Mouse (Mus musculus): ENCODE measurements around the gene Pax2.

Gene Pax2

GRCm38 (mm10) chr19:44791981-44792380, 36.1 kb downstream of the Pax2 start:
- no peak for TF ChIP-seq GATA4 (IDR thresholded peaks at IDR 0.05; ENCODE audit: insufficient replicate concordance, low read length)

GRCm38 (mm10) chr19:44797110-44798060, 41.5 kb downstream of the Pax2 start:
- no peak for TF ChIP-seq GATA4 (IDR thresholded peaks at IDR 0.05; ENCODE audit: insufficient replicate concordance, low read length)

GRCm38 (mm10) chr19:44798731-44799130, 42.9 kb downstream of the Pax2 start:
- TF ChIP-seq GATA4 (IDR thresholded peaks at IDR 0.05; ENCODE audit: insufficient replicate concordance, low read length), result no peak

GRCm38 (mm10) chr19:44799156-44799555, 43.3 kb downstream of the Pax2 start:
- no peak for TF ChIP-seq GATA4 (IDR thresholded peaks at IDR 0.05; ENCODE audit: insufficient replicate concordance, low read length)

- TF ChIP-seq GATA4 (IDR thresholded peaks at IDR 0.05; ENCODE audit: insufficient replicate concordance, low read length), result no peak
Measured at GRCm38 (mm10) chr19:44800327-44800726, 44.5 kb downstream of the Pax2 start.

GRCm38 (mm10) chr19:44808734-44809133, 52.9 kb downstream of the Pax2 start:
- no peak for TF ChIP-seq GATA4 (IDR thresholded peaks at IDR 0.05; ENCODE audit: insufficient replicate concordance, low read length)

- no peak for TF ChIP-seq GATA4 (IDR thresholded peaks at IDR 0.05; ENCODE audit: insufficient replicate concordance, low read length)
Measured at GRCm38 (mm10) chr19:44812666-44813429, 57.0 kb downstream of the Pax2 start.

GRCm38 (mm10) chr19:44815111-44815510, 59.3 kb downstream of the Pax2 start:
- TF ChIP-seq GATA4 (IDR thresholded peaks at IDR 0.05; ENCODE audit: insufficient replicate concordance, low read length), result no peak

- no peak for TF ChIP-seq GATA4 (IDR thresholded peaks at IDR 0.05; ENCODE audit: insufficient replicate concordance, low read length)
Measured at GRCm38 (mm10) chr19:44817403-44818128, 61.7 kb downstream of the Pax2 start.

- no peak for TF ChIP-seq GATA4 (IDR thresholded peaks at IDR 0.05; ENCODE audit: insufficient replicate concordance, low read length)
Measured at GRCm38 (mm10) chr19:44818676-44819075, 62.8 kb downstream of the Pax2 start.

GRCm38 (mm10) chr19:44821581-44821980, 65.7 kb downstream of the Pax2 start:
- no peak for TF ChIP-seq GATA4 (IDR thresholded peaks at IDR 0.05; ENCODE audit: insufficient replicate concordance, low read length)

- no peak for TF ChIP-seq GATA4 (IDR thresholded peaks at IDR 0.05; ENCODE audit: insufficient replicate concordance, low read length)
Measured at GRCm38 (mm10) chr19:44822295-44822694, 66.5 kb downstream of the Pax2 start.

GRCm38 (mm10) chr19:44823657-44824056, 67.8 kb downstream of the Pax2 start:
- no peak for TF ChIP-seq GATA4 (IDR thresholded peaks at IDR 0.05; ENCODE audit: insufficient replicate concordance, low read length)

- no peak for TF ChIP-seq GATA4 (IDR thresholded peaks at IDR 0.05; ENCODE audit: insufficient replicate concordance, low read length)
Measured at GRCm38 (mm10) chr19:44825216-44825768, 69.4 kb downstream of the Pax2 start.

- TF ChIP-seq GATA4 (IDR thresholded peaks at IDR 0.05; ENCODE audit: insufficient replicate concordance, low read length), result no peak
Measured at GRCm38 (mm10) chr19:44825819-44826218, 70.0 kb downstream of the Pax2 start.

All from liver, adult (tissue).